Mouse (Mus musculus): ENCODE results near the gene Shank2. TPM values are rescaled to one million over a fixed set of nuclear protein-coding genes. Genes with fewer than 3 reads are reported as not detected.
A peak's percentile ranks its signal among the peaks of the same experiment; 100 is the strongest.

Shank2 gene
- polyA plus RNA-seq, 1 experiment from 2014 or later = 0.76 TPM

DNA sequence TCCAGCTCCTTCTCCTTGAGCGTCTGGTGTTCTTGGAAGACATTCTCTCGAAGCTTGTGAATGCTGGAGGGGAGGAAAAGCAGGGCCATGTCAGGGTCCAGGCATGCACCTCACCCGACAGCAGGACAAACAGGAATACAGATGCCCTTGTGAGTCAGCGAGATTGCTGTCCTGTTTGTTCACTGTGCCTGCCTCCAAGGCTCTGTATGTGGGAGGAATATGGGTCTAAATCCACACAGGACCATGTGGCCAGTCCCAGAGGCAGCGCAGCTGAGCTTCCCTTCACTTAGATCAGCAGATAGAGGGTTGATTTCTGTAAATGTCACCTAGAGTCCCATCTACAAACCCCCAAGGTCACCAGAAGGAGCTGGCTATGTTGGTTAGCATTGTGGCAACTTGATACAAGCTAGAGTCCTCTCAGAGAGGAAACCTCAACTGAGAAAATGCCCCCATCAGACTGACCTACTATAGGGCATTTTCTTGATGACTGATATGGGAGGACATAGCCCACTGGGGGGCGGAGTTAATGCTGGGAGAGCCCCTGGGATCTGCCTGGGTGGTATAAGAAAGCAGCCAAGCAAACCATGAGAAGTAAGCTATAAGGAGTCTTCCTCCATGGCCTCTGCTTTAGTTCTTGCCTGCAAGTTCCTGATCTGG, 459.6 kb downstream of the Shank2 start:
- no peaks in the 10 kb centered on the region for H3K4me1 ChIP-seq (ENCODE audit: insufficient read depth, low read depth, low read length)
- no peak overlapping the region for H3K27ac ChIP-seq (ENCODE audit: low read length)
- no peaks in the 10 kb centered on the region for H3K9me3 ChIP-seq (ENCODE audit: low read length)
- H3K4me3 ChIP-seq (ENCODE audit: low read depth, low read length) = no peak overlapping the region
- WGBS = 86% methylated on average over 6 of the region's 6 CpGs
- H3K4me2 ChIP-seq (replicated peaks; ENCODE audit: low read depth, low read length) = no peak overlapping the region
- DNase-seq (ENCODE audit: low spot score) (no peak), ATAC-seq (no peak)
- TF ChIP-seq EP300 (IDR thresholded peaks at IDR 0.05) (no peak), CTCF (IDR thresholded peaks at IDR 0.05) (no peak)
- no peak overlapping the region for H3K9ac ChIP-seq (replicated peaks; ENCODE audit: low read depth)
- peaks cover 73% of the 10 kb centered on the region for H3K36me3 ChIP-seq (ENCODE audit: insufficient read depth, low read length)
- no peaks in the 10 kb centered on the region for H3K27me3 ChIP-seq (replicated peaks; ENCODE audit: insufficient read depth, low read length)

DNA sequence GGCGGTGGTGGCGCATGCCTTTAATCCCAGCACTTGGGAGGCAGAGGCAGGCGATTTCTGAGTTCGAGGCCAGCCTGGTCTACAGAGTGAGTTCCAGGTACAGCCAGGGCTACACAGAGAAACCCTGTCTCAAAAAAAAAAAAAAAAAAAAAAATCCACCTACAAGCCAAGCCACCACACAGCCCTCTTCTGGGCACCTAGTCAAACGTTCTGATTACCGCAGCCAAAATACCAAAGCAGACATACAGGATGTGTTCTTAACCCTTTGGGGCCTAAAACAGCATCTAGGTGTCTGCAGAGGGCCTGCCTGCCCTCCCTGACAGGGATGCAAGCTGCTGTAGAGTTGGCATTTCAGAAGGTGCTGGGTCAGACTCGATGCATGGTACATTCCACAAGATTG, 460.8 kb downstream of the Shank2 start:
- Histone ChIP-seq H3K36me3 (ENCODE audit: insufficient read depth, low read length) (peaks cover 63% of the 10 kb centered on the region), H3K4me2 (replicated peaks; ENCODE audit: low read depth, low read length) (no peak overlapping the region), H3K27ac (ENCODE audit: low read length) (no peak overlapping the region), H3K9ac (replicated peaks; ENCODE audit: low read depth) (no peak overlapping the region), H3K9me3 (ENCODE audit: low read length) (no peaks in the 10 kb centered on the region), H3K4me3 (ENCODE audit: low read depth, low read length) (no peak overlapping the region), H3K4me1 (ENCODE audit: insufficient read depth, low read depth, low read length) (no peaks in the 10 kb centered on the region; the same call in 1 of the 2 replicates), H3K27me3 (replicated peaks; ENCODE audit: insufficient read depth, low read length) (no peaks in the 10 kb centered on the region)
- 77% methylated on average over 7 of the region's 7 CpGs for WGBS
- DNase-seq (ENCODE audit: low spot score) = no peak
- ATAC-seq = no peak
- TF ChIP-seq CTCF (IDR thresholded peaks at IDR 0.05) (no peak), EP300 (IDR thresholded peaks at IDR 0.05) (no peak)

GRCm38 (mm10) chr7:144468741-144469140, 467.0 kb downstream of the Shank2 start:
- Histone ChIP-seq H3K4me2 (replicated peaks; ENCODE audit: low read depth, low read length) (peak overlapping the region; percentile 87), H3K27ac (ENCODE audit: low read length) (peak overlapping the region; percentile 95), H3K4me3 (ENCODE audit: low read depth, low read length) (no peak overlapping the region), H3K27me3 (replicated peaks; ENCODE audit: insufficient read depth, low read length) (no peaks in the 10 kb centered on the region), H3K9me3 (ENCODE audit: low read length) (no peaks in the 10 kb centered on the region), H3K9ac (replicated peaks; ENCODE audit: low read depth) (no peak overlapping the region), H3K4me1 (ENCODE audit: insufficient read depth, low read depth, low read length) (peaks cover 14% of the 10 kb centered on the region), H3K36me3 (ENCODE audit: insufficient read depth, low read length) (peaks cover 15% of the 10 kb centered on the region; the same call in 1 of the 2 replicates)
- 77% methylated on average over 5 of the region's 5 CpGs for WGBS
- TF ChIP-seq EP300 (IDR thresholded peaks at IDR 0.05) (no peak), CTCF (IDR thresholded peaks at IDR 0.05) (no peak)
- DNase-seq (ENCODE audit: low spot score) (no peak), ATAC-seq (no peak)

GRCm38 (mm10) chr7:144469181-144469641, 467.5 kb downstream of the Shank2 start:
- ATAC-seq (peak; percentile 70), DNase-seq (ENCODE audit: low spot score) (peak; percentile 79)
- Histone ChIP-seq H3K27me3 (replicated peaks; ENCODE audit: insufficient read depth, low read length) (no peaks in the 10 kb centered on the region), H3K36me3 (ENCODE audit: insufficient read depth, low read length) (peaks cover 12% of the 10 kb centered on the region; the same call in 1 of the 2 replicates), H3K9ac (replicated peaks; ENCODE audit: low read depth) (peak overlapping the region; percentile 92; the same call in 1 of the 2 replicates), H3K9me3 (ENCODE audit: low read length) (no peaks in the 10 kb centered on the region), H3K4me1 (ENCODE audit: insufficient read depth, low read depth, low read length) (peaks cover 14% of the 10 kb centered on the region), H3K4me2 (replicated peaks; ENCODE audit: low read depth, low read length) (peak overlapping the region; percentile 87), H3K27ac (ENCODE audit: low read length) (peak overlapping the region; percentile 95), H3K4me3 (ENCODE audit: low read depth, low read length) (peak overlapping the region; percentile 86)
- TF ChIP-seq EP300 (IDR thresholded peaks at IDR 0.05) (no peak), CTCF (IDR thresholded peaks at IDR 0.05) (peak; percentile 45)
- WGBS = 17% methylated on average over 4 of the region's 4 CpGs

DNA sequence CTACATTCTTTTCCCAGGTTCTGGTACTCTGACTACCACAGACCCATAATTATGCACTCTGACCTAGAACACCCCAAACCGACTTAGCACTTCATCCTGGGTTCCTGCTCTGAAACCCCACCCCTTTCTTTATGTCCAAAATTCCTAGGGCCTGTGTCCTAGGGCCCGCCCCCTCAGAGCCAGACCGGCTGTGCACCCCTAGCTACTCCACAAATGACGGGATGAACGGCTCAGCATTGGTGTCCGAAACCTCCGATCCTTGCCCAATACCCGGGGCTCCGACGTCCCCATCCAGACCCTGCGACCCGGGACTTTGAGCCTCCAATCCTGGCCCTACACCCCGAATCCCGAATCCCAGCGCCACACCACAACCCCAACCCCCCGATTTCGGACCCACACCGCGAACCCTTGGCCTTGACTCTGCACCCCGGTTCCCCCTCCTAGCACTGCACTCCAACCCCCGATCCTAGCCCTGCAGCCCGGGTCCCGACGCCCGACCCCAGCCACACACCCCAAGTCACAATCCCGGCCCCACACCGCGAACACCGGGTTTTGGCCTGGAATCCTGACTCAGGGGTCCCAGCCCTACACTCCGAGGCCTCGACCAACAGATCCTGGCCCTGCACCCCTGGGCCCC, 468.3 kb downstream of the Shank2 start:
- TF ChIP-seq EP300 (IDR thresholded peaks at IDR 0.05) = no peak
- no peak for TF ChIP-seq CTCF (IDR thresholded peaks at IDR 0.05)
- DNase-seq (ENCODE audit: low spot score) = peak; percentile 64
- Histone ChIP-seq H3K4me3 (ENCODE audit: low read depth, low read length) (peak overlapping the region; percentile 86), H3K27ac (ENCODE audit: low read length) (peak overlapping the region; percentile 95), H3K4me2 (replicated peaks; ENCODE audit: low read depth, low read length) (peak overlapping the region; percentile 87), H3K27me3 (replicated peaks; ENCODE audit: insufficient read depth, low read length) (no peaks in the 10 kb centered on the region), H3K36me3 (ENCODE audit: insufficient read depth, low read length) (0 out of 2 replicates have a peak, but pooled peaks cover 8% of the 10 kb centered on the region), H3K9me3 (ENCODE audit: low read length) (no peaks in the 10 kb centered on the region), H3K9ac (replicated peaks; ENCODE audit: low read depth) (peak overlapping the region; percentile 92), H3K4me1 (ENCODE audit: insufficient read depth, low read depth, low read length) (peaks cover 14% of the 10 kb centered on the region)
- WGBS = 3% methylated on average over 31 of the region's 31 CpGs
- peak; percentile 40 for ATAC-seq

DNA sequence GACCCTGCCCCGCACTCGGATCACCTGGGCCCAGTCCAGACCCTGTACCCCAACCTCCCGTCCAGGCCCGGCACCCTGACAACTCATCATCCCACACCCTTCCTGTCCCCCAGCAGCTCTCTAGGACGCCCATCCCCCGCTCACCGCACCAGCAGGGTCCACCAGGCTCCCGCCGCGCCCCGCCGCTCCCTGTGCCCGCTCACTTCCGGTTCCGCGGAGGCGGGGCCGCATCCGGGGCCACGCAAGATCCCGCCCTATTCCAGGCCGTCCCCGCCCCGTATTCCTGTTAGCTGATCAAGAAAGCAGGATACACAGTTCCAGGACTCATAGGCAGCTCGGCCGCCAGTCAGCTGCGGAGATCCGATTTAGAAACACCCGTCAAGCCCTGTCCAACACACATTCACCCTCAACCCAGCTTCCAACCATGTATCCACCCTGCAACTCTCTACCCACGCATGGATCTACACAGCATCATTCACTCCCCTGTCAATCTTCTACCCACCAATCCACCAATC, 468.9 kb downstream of the Shank2 start, which contains the start of gene Cttn:
Cttn (minus strand) TSS at position 465 of the 515 bp plus-strand sequence.
- H3K4me3 ChIP-seq (ENCODE audit: low read depth, low read length) = peak within 1 kb of the TSS; percentile 86
- WGBS = 2% methylated on average over 29 of the region's 30 CpGs
- DNase-seq (ENCODE audit: low spot score) (peak; percentile 92), ATAC-seq (peak; percentile 94)
- TF ChIP-seq CTCF (IDR thresholded peaks at IDR 0.05) = no peak
- TF ChIP-seq EP300 (IDR thresholded peaks at IDR 0.05) = no peak
- no peaks in the 10 kb centered on the region for H3K9me3 ChIP-seq (ENCODE audit: low read length)
- H3K36me3 ChIP-seq (ENCODE audit: insufficient read depth, low read length) = 0 out of 2 replicates have a peak, but pooled peaks cover 2% of the 10 kb centered on the region
- no peaks in the 10 kb centered on the region for H3K27me3 ChIP-seq (replicated peaks; ENCODE audit: insufficient read depth, low read length)
- H3K27ac ChIP-seq (ENCODE audit: low read length) = peak within 1 kb of the TSS; percentile 95
- peaks cover 14% of the 10 kb centered on the region for H3K4me1 ChIP-seq (ENCODE audit: insufficient read depth, low read depth, low read length)
- H3K9ac ChIP-seq (replicated peaks; ENCODE audit: low read depth) = peak within 1 kb of the TSS; percentile 92
- peak within 1 kb of the TSS; percentile 87 for H3K4me2 ChIP-seq (replicated peaks; ENCODE audit: low read depth, low read length)

Measured in lung, postnatal 0 days (tissue).